Mouse (Mus musculus): ENCODE measurements around the gene C2cd3. TPM values are rescaled to one million over a fixed set of nuclear protein-coding genes. Genes with fewer than 3 reads are reported as not detected.
A peak's percentile ranks its signal among the peaks of the same experiment; 100 is the strongest.

Gene C2cd3
- total RNA-seq (2021) = 10 to 100 TPM; 23.4 to 24.4 TPM
- long read RNA-seq, full-length matches to known transcripts = 3 of 8 reads
- long read RNA-seq, partial matches to known transcripts = 1 of 8 reads
- long read RNA-seq, other reads (novel, unspliced or antisense) = 4 of 8 reads

- DNase-seq (ENCODE audit: low spot score in 2 of 2) = peak; percentile 99 to 100
These were observed at the start of gene C2cd3, which contains the start of gene Ppme1 for GRCm38 (mm10) chr7:100371495-100372451. C2cd3 (plus strand) TSS chr7:100372233. Ppme1 (minus strand) TSS chr7:100372307.

GRCm38 (mm10) chr7:100323721-100324120 is 48.3 kb upstream of the C2cd3 start:
- no peak for DNase-seq (ENCODE audit: low spot score in 2 of 2)

GRCm38 (mm10) chr7:100325482-100325881 is 46.6 kb upstream of the C2cd3 start:
- DNase-seq (ENCODE audit: low spot score in 2 of 2) = peak; percentile 22 to 70

- DNase-seq (ENCODE audit: low spot score in 2 of 2) = no peak
These were observed 44.5 kb upstream of the C2cd3 start for GRCm38 (mm10) chr7:100327514-100327913.

- no peak for DNase-seq (ENCODE audit: low spot score in 2 of 2)
These were observed 43.4 kb upstream of the C2cd3 start for GRCm38 (mm10) chr7:100328636-100329035.

GRCm38 (mm10) chr7:100331269-100331668 is 40.8 kb upstream of the C2cd3 start:
- DNase-seq (ENCODE audit: low spot score in 2 of 2) = no peak

GRCm38 (mm10) chr7:100335921-100336320 is 36.1 kb upstream of the C2cd3 start:
- no peak for DNase-seq (ENCODE audit: low spot score in 2 of 2)

GRCm38 (mm10) chr7:100354984-100355383 is 17.0 kb upstream of the C2cd3 start:
- no peak for DNase-seq (ENCODE audit: low spot score in 2 of 2)

- DNase-seq (ENCODE audit: low spot score in 2 of 2) = no peak
These were observed 15.7 kb upstream of the C2cd3 start for GRCm38 (mm10) chr7:100356324-100356723.

- DNase-seq (ENCODE audit: low spot score in 2 of 2) = no peak
These were observed 15.3 kb upstream of the C2cd3 start for GRCm38 (mm10) chr7:100356768-100357167.

- no peak for DNase-seq (ENCODE audit: low spot score in 2 of 2)
These were observed 14.2 kb upstream of the C2cd3 start for GRCm38 (mm10) chr7:100357856-100358255.

GRCm38 (mm10) chr7:100363162-100363561 is 8.9 kb upstream of the C2cd3 start:
- no peak for DNase-seq (ENCODE audit: low spot score in 2 of 2)

- DNase-seq (ENCODE audit: low spot score in 2 of 2) = no peak
These were observed 7.1 kb upstream of the C2cd3 start for GRCm38 (mm10) chr7:100364888-100365287.

GRCm38 (mm10) chr7:100372452-100372980 is 483 bp downstream of the C2cd3 start:
- DNase-seq (ENCODE audit: low spot score in 2 of 2) = no peak

- no peak for DNase-seq (ENCODE audit: low spot score in 2 of 2)
These were observed 6.2 kb downstream of the C2cd3 start for GRCm38 (mm10) chr7:100378257-100378656.

GRCm38 (mm10) chr7:100381161-100381560 is 9.1 kb downstream of the C2cd3 start:
- DNase-seq (ENCODE audit: low spot score in 2 of 2) = no peak

GRCm38 (mm10) chr7:100383207-100383606 is 11.2 kb downstream of the C2cd3 start:
- no peak for DNase-seq (ENCODE audit: low spot score in 2 of 2)

- DNase-seq (ENCODE audit: low spot score in 2 of 2) = peak in 1 of 2 experiments; percentile 30
These were observed 16.1 kb downstream of the C2cd3 start for GRCm38 (mm10) chr7:100388174-100388573.

GRCm38 (mm10) chr7:100390166-100390565 is 18.1 kb downstream of the C2cd3 start:
- no peak for DNase-seq (ENCODE audit: low spot score in 2 of 2)

GRCm38 (mm10) chr7:100392265-100392664 is 20.2 kb downstream of the C2cd3 start:
- DNase-seq (ENCODE audit: low spot score in 2 of 2) = no peak

- DNase-seq (ENCODE audit: low spot score in 2 of 2) = no peak
These were observed 27.3 kb downstream of the C2cd3 start for GRCm38 (mm10) chr7:100399231-100399913.

Measured in layer of hippocampus, adult 18-20 months (tissue).